Comparison of ENCODE assay signal across 8 mouse cellular contexts in the genomic region with DNA sequence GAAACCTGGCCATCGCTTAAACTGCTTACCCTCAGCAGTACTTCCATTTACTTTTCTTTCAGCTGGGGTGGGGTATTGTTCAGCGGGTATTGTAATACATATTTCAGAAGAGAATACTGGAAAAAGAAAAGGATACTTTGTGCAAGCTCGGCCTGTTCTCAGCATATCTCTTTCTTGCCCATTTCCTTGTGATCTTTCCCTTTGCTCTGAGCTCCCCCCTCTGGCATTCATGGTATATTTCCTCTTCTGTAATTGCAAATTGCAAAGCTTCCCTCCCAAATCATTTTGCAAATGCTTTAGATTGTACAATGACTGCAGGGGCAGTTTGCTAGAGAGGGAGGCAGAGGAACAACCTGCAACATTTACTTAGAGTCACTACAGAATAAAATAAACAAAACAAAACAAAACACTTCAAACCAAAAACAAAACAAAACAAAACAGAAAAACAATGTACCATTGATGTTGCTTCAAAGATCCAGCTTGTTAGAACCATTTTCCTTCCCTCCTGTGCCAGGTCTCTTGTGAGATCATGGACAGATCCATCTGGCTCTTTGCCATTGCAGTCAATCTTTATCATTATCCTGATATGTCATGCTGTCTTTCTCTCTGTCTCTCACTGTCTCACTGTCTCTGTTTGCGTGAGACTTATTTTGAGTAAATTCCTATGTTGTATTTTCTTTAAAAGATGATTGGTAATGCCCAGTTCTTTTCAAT.
DNase-seq lines count a peak whose midpoint lies in the region; ATAC-seq lines count a peak whose summit lies in the region.
"Had no signal": no experiment of that assay in that cellular context is flagged by ENCODE, and none has a peak within 500 bp of the region (broad histone marks: within the 10 kb centered on the region; RNA-seq: fewer than 3 reads in every experiment).

No protein-coding gene starts in this region.

- DNase-seq in right cerebral cortex, postnatal 4 days, result peak; percentile 4
- no peak for DNase-seq in right cerebral cortex, postnatal 25 days
- peak; percentile 47 for DNase-seq in embryonic facial prominence, embryonic 14.5 days (ENCODE audit: low spot score)
- DNase-seq in spleen, postnatal 36 days (ENCODE audit: low spot score in 2 of 2), result no peak
- DNase-seq in heart, postnatal 36 days, result no peak
- DNase-seq: gastrocnemius, postnatal 14 days had no signal

- no peak overlapping the region for H3K4me2 ChIP-seq in hindbrain, embryonic 13.5 days
- H3K4me2 ChIP-seq in hindbrain, embryonic 12.5 days (replicated peaks), result no peak overlapping the region
- H3K4me2 ChIP-seq in embryonic facial prominence, embryonic 14.5 days (ENCODE audit: low read depth, low read length), result no peak overlapping the region

- H3K36me3 ChIP-seq in hindbrain, embryonic 13.5 days, result no peaks in the 10 kb centered on the region
- no peaks in the 10 kb centered on the region for H3K36me3 ChIP-seq in hindbrain, embryonic 12.5 days
- H3K36me3 ChIP-seq in embryonic facial prominence, embryonic 14.5 days (ENCODE audit: control insufficient read depth, insufficient read depth, low read length), result no peaks in the 10 kb centered on the region

- H3K9ac ChIP-seq in hindbrain, embryonic 13.5 days, result no peak overlapping the region
- H3K9ac ChIP-seq in hindbrain, embryonic 12.5 days, result no peak overlapping the region
- no peak overlapping the region for H3K9ac ChIP-seq in embryonic facial prominence, embryonic 14.5 days (ENCODE audit: low read depth, low read length)

- ATAC-seq in hindbrain, embryonic 13.5 days (ENCODE audit: low FRiP score), result no peak
- ATAC-seq in hindbrain, embryonic 12.5 days (ENCODE audit: low FRiP score), result no peak
- no peak for ATAC-seq in embryonic facial prominence, embryonic 14.5 days (ENCODE audit: low read depth)

- no peaks in the 10 kb centered on the region for H3K27me3 ChIP-seq in hindbrain, embryonic 13.5 days
- no peaks in the 10 kb centered on the region for H3K27me3 ChIP-seq in hindbrain, embryonic 12.5 days
- H3K27me3 ChIP-seq in embryonic facial prominence, embryonic 14.5 days (replicated peaks; ENCODE audit: control insufficient read depth, insufficient read depth, low read length), result no peaks in the 10 kb centered on the region

- peaks cover 16% of the 10 kb centered on the region for H3K4me1 ChIP-seq in hindbrain, embryonic 13.5 days (replicated peaks)
- H3K4me1 ChIP-seq in hindbrain, embryonic 12.5 days, result no peaks in the 10 kb centered on the region
- peaks cover 10% of the 10 kb centered on the region for H3K4me1 ChIP-seq in embryonic facial prominence, embryonic 14.5 days (ENCODE audit: control insufficient read depth, insufficient read depth, low read length)

- no peaks in the 10 kb centered on the region for H3K9me3 ChIP-seq in hindbrain, embryonic 13.5 days
- no peaks in the 10 kb centered on the region for H3K9me3 ChIP-seq in hindbrain, embryonic 12.5 days (replicated peaks)
- no peaks in the 10 kb centered on the region for H3K9me3 ChIP-seq in embryonic facial prominence, embryonic 14.5 days (ENCODE audit: control insufficient read depth, low read length)

- 64% methylated on average over 4 of the region's 4 CpGs for WGBS in hindbrain, embryonic 13.5 days
- 62% methylated on average over 4 of the region's 4 CpGs for WGBS in hindbrain, embryonic 12.5 days
- WGBS in embryonic facial prominence, embryonic 14.5 days, result 46% methylated on average over 4 of the region's 4 CpGs

- 0 out of 2 replicates have a peak overlapping the region, but pooled peaks have one; percentile 55 for H3K27ac ChIP-seq in hindbrain, embryonic 13.5 days
- no peak overlapping the region for H3K27ac ChIP-seq in hindbrain, embryonic 12.5 days
- no peak overlapping the region for H3K27ac ChIP-seq in embryonic facial prominence, embryonic 14.5 days (replicated peaks; ENCODE audit: low read depth, low read length)

- no peak overlapping the region for H3K4me3 ChIP-seq in hindbrain, embryonic 13.5 days
- no peak overlapping the region for H3K4me3 ChIP-seq in hindbrain, embryonic 12.5 days
- no peak overlapping the region for H3K4me3 ChIP-seq in embryonic facial prominence, embryonic 14.5 days (ENCODE audit: low read depth, low read length)

- intact Hi-C loops in heart, postnatal 36 days (cut with DNase I), result no loop called here

Comparison
In these comparisons a context has a peak if more than half of its experiments do, and no peak if none do; other contexts are left out.
1. DNase-seq: peak in right cerebral cortex, postnatal 4 days (single experiment) and embryonic facial prominence, embryonic 14.5 days (single experiment); none in right cerebral cortex, postnatal 25 days (single experiment), spleen, postnatal 36 days (0 of 2) and heart, postnatal 36 days (0 of 2).